Mouse (Mus musculus): ENCODE measurements around the gene Mtor. TPM values are rescaled to one million over a fixed set of nuclear protein-coding genes. Genes with fewer than 3 reads are reported as not detected.

The Mtor gene
- polyA plus RNA-seq, 1 experiment, result 29.7 TPM

DNA sequence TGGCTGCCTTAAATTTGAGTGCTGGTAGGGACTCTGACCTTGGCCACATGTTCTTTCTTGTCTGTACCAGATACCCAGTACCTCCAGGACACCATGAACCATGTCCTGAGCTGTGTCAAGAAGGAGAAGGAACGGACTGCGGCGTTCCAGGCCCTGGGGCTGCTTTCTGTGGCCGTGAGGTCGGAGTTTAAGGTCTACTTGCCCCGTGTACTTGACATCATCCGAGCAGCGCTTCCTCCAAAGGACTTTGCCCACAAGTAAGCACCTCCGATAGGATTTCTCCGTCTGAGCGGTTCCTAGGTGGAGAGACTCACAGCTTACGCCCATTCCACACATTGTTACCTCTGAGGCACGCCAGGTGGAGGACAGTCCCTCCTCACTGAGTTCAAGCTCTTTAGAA, 14.3 kb downstream of the Mtor start:
- TF ChIP-seq POLR2AphosphoS2 (IDR thresholded peaks at IDR 0.05; ENCODE audit: insufficient read length, low read depth), result no peak
- TF ChIP-seq POLR2A (IDR thresholded peaks at IDR 0.05; ENCODE audit: insufficient read length, low read depth), result no peak
- TF ChIP-seq CEBPB (IDR thresholded peaks at IDR 0.05; ENCODE audit: insufficient read depth, poor library complexity, severe bottlenecking), result no peak
- no peak for TF ChIP-seq SRF (IDR thresholded peaks at IDR 0.05; ENCODE audit: control insufficient read depth, insufficient read length, low read depth)
- TF ChIP-seq MAX (IDR thresholded peaks at IDR 0.05; ENCODE audit: low read depth), result no peak
- TF ChIP-seq E2F4 (IDR thresholded peaks at IDR 0.05; ENCODE audit: insufficient read depth), result no peak
- TF ChIP-seq TCF12 (IDR thresholded peaks at IDR 0.05; ENCODE audit: insufficient read depth, poor library complexity, severe bottlenecking), result no peak
- TF ChIP-seq MYOD1 (IDR thresholded peaks at IDR 0.05; ENCODE audit: control insufficient read depth in 1 of 3, insufficient read length in 2 of 3, low read depth in 2 of 3), result no peak
- no peak for TF ChIP-seq MYOG (IDR thresholded peaks at IDR 0.05; ENCODE audit: control insufficient read depth in 1 of 3, insufficient read depth in 1 of 3, insufficient read length in 2 of 3, low read depth in 2 of 3)
- TF ChIP-seq USF1 (IDR thresholded peaks at IDR 0.05; ENCODE audit: low read depth), result no peak
- no peak for TF ChIP-seq TCF3 (IDR thresholded peaks at IDR 0.05; ENCODE audit: insufficient read length, low read depth)
- TF ChIP-seq REST (IDR thresholded peaks at IDR 0.05; ENCODE audit: insufficient read depth, insufficient read length), result no peak
- no peaks in the 10 kb centered on the region for H3K27me3 ChIP-seq (ENCODE audit: control insufficient read depth, insufficient read depth, insufficient read length)
- H3ac ChIP-seq (ENCODE audit: control insufficient read depth, insufficient read length), result no peak overlapping the region
- H3K79me2 ChIP-seq (ENCODE audit: control insufficient read depth, insufficient read depth), result no peaks in the 10 kb centered on the region
- H3K4me3 ChIP-seq, result no peak overlapping the region
- peaks cover 31% of the 10 kb centered on the region for H3K36me3 ChIP-seq (ENCODE audit: control insufficient read depth, insufficient read depth)
- no peak overlapping the region for H3K4me2 ChIP-seq (ENCODE audit: low read depth)

DNA sequence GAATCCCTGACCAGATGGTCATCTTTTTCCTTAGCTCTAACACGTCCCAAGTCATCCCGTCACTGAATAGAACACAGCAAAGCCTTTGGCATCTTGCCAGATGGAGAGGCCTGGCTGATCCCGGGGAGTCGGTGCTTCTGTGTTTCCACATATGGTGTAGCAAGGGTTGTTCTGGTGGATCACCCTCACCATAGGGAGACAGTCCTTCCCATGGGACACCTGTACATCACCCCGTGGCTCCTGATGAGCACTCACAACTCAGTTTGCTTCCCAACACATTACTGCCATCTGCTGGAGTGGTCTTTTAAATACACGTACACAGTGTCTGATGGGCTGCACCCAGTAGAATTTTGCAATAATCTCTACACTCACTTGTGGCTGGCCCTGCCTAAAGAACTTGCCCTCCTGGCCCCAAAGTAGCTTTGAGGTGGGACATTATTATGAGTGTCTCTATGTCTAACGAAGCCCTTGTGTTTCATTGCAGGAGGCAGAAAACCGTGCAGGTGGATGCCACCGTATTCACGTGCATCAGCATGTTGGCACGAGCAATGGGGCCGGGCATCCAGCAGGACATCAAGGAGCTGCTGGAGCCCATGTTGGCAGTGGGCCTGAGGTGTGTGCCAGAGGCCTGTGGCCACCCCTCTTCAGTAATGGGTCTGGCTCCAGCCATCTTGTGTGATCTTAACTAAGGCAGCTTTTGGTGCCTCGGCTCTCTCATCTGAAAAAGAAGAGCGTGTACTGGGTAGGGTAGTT, 15.0 kb downstream of the Mtor start:
- TF ChIP-seq E2F4 (IDR thresholded peaks at IDR 0.05; ENCODE audit: insufficient read depth), result no peak
- no peak for TF ChIP-seq TCF3 (IDR thresholded peaks at IDR 0.05; ENCODE audit: insufficient read length, low read depth)
- no peak for TF ChIP-seq SRF (IDR thresholded peaks at IDR 0.05; ENCODE audit: control insufficient read depth, insufficient read length, low read depth)
- no peak for TF ChIP-seq POLR2AphosphoS2 (IDR thresholded peaks at IDR 0.05; ENCODE audit: insufficient read length, low read depth)
- TF ChIP-seq TCF12 (IDR thresholded peaks at IDR 0.05; ENCODE audit: insufficient read depth, poor library complexity, severe bottlenecking), result no peak
- TF ChIP-seq MYOG (IDR thresholded peaks at IDR 0.05; ENCODE audit: control insufficient read depth in 1 of 3, insufficient read depth in 1 of 3, insufficient read length in 2 of 3, low read depth in 2 of 3), result no peak
- TF ChIP-seq MYOD1 (IDR thresholded peaks at IDR 0.05; ENCODE audit: control insufficient read depth in 1 of 3, insufficient read length in 2 of 3, low read depth in 2 of 3), result no peak
- no peak for TF ChIP-seq REST (IDR thresholded peaks at IDR 0.05; ENCODE audit: insufficient read depth, insufficient read length)
- TF ChIP-seq USF1 (IDR thresholded peaks at IDR 0.05; ENCODE audit: low read depth), result no peak
- Histone ChIP-seq H3K36me3 (ENCODE audit: control insufficient read depth, insufficient read depth) (peaks cover 36% of the 10 kb centered on the region), H3K4me3 (no peak overlapping the region), H3K79me2 (ENCODE audit: control insufficient read depth, insufficient read depth) (no peaks in the 10 kb centered on the region), H3ac (ENCODE audit: control insufficient read depth, insufficient read length) (no peak overlapping the region), H3K27me3 (ENCODE audit: control insufficient read depth, insufficient read depth, insufficient read length) (no peaks in the 10 kb centered on the region), H3K4me2 (ENCODE audit: low read depth) (no peak overlapping the region)

DNA sequence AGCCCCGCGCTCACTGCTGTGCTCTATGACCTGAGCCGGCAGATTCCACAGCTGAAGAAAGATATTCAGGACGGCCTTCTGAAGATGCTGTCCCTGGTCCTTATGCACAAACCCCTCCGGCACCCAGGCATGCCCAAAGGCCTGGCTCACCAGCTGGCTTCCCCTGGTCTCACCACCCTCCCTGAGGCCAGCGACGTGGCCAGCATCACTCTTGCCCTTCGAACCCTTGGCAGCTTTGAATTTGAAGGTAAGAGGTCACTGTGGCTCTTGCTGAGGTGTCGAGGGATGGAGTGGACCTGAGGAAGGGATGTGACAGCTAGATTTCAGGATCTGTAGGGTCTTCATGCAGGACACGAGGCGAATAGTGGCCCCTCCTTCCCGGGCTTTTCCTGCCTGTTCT, 15.9 kb downstream of the Mtor start:
- TF ChIP-seq USF1 (IDR thresholded peaks at IDR 0.05; ENCODE audit: low read depth), result no peak
- no peak for TF ChIP-seq MAX (IDR thresholded peaks at IDR 0.05; ENCODE audit: low read depth)
- no peak for TF ChIP-seq POLR2AphosphoS2 (IDR thresholded peaks at IDR 0.05; ENCODE audit: insufficient read length, low read depth)
- no peak for TF ChIP-seq TCF3 (IDR thresholded peaks at IDR 0.05; ENCODE audit: insufficient read length, low read depth)
- TF ChIP-seq MYOD1 (IDR thresholded peaks at IDR 0.05; ENCODE audit: control insufficient read depth in 1 of 3, insufficient read length in 2 of 3, low read depth in 2 of 3), result no peak
- TF ChIP-seq REST (IDR thresholded peaks at IDR 0.05; ENCODE audit: insufficient read depth, insufficient read length), result no peak
- no peak for TF ChIP-seq SRF (IDR thresholded peaks at IDR 0.05; ENCODE audit: control insufficient read depth, insufficient read length, low read depth)
- TF ChIP-seq POLR2A (IDR thresholded peaks at IDR 0.05; ENCODE audit: insufficient read length, low read depth), result no peak
- no peak for TF ChIP-seq E2F4 (IDR thresholded peaks at IDR 0.05; ENCODE audit: insufficient read depth)
- TF ChIP-seq CEBPB (IDR thresholded peaks at IDR 0.05; ENCODE audit: insufficient read depth, poor library complexity, severe bottlenecking), result no peak
- no peak for TF ChIP-seq MYOG (IDR thresholded peaks at IDR 0.05; ENCODE audit: control insufficient read depth in 1 of 3, insufficient read depth in 1 of 3, insufficient read length in 2 of 3, low read depth in 2 of 3)
- TF ChIP-seq TCF12 (IDR thresholded peaks at IDR 0.05; ENCODE audit: insufficient read depth, poor library complexity, severe bottlenecking), result no peak
- Histone ChIP-seq H3K79me2 (ENCODE audit: control insufficient read depth, insufficient read depth) (no peaks in the 10 kb centered on the region), H3K4me2 (ENCODE audit: low read depth) (no peak overlapping the region), H3ac (ENCODE audit: control insufficient read depth, insufficient read length) (no peak overlapping the region), H3K4me3 (no peak overlapping the region), H3K27me3 (ENCODE audit: control insufficient read depth, insufficient read depth, insufficient read length) (no peaks in the 10 kb centered on the region), H3K36me3 (ENCODE audit: control insufficient read depth, insufficient read depth) (peaks cover 36% of the 10 kb centered on the region)

DNA sequence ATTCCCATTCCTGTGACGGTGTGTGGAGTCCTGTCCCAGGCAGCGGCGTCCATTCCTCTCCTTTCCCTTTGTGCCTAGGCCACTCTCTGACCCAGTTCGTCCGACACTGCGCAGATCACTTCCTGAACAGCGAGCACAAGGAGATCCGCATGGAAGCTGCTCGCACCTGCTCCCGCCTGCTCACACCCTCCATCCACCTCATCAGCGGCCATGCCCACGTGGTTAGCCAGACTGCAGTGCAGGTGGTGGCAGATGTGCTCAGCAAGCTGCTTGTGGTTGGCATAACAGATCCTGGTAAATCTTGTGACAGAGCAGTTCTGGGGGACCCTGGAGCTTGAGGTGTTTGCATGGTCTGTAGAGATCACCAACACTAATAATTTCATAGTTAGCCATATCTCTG, 16.5 kb downstream of the Mtor start:
- no peaks in the 10 kb centered on the region for H3K79me2 ChIP-seq (ENCODE audit: control insufficient read depth, insufficient read depth)
- H3K27me3 ChIP-seq (ENCODE audit: control insufficient read depth, insufficient read depth, insufficient read length), result no peaks in the 10 kb centered on the region
- no peak overlapping the region for H3K4me2 ChIP-seq (ENCODE audit: low read depth)
- no peak overlapping the region for H3K4me3 ChIP-seq
- no peak overlapping the region for H3ac ChIP-seq (ENCODE audit: control insufficient read depth, insufficient read length)
- TF ChIP-seq TCF12 (IDR thresholded peaks at IDR 0.05; ENCODE audit: insufficient read depth, poor library complexity, severe bottlenecking) (no peak), MYOG (IDR thresholded peaks at IDR 0.05; ENCODE audit: control insufficient read depth in 1 of 3, insufficient read depth in 1 of 3, insufficient read length in 2 of 3, low read depth in 2 of 3) (no peak), USF1 (IDR thresholded peaks at IDR 0.05; ENCODE audit: low read depth) (no peak), POLR2AphosphoS2 (IDR thresholded peaks at IDR 0.05; ENCODE audit: insufficient read length, low read depth) (no peak), SRF (IDR thresholded peaks at IDR 0.05; ENCODE audit: control insufficient read depth, insufficient read length, low read depth) (no peak), MAX (IDR thresholded peaks at IDR 0.05; ENCODE audit: low read depth) (no peak), TCF3 (IDR thresholded peaks at IDR 0.05; ENCODE audit: insufficient read length, low read depth) (no peak), CEBPB (IDR thresholded peaks at IDR 0.05; ENCODE audit: insufficient read depth, poor library complexity, severe bottlenecking) (no peak), REST (IDR thresholded peaks at IDR 0.05; ENCODE audit: insufficient read depth, insufficient read length) (no peak)
- peaks cover 35% of the 10 kb centered on the region for H3K36me3 ChIP-seq (ENCODE audit: control insufficient read depth, insufficient read depth)
